ENCODE assay signal across 7 mouse cellular contexts in genomic region chr17:3558356-3558870, GRCm38 (mm10). TPM values are rescaled to one million over a fixed set of nuclear protein-coding genes. Genes with fewer than 3 reads are reported as not detected.
DNase-seq lines count a peak whose midpoint lies in the region; ATAC-seq and TF ChIP-seq lines count a peak whose summit lies in the region.

No protein-coding gene starts in this region.

- H3K27me3 ChIP-seq in E14TG2a.4 (ENCODE audit: insufficient read depth, low read length), result no peaks in the 10 kb centered on the region
- no peaks in the 10 kb centered on the region for H3K27me3 ChIP-seq in heart, embryonic 13.5 days (replicated peaks)
- no peaks in the 10 kb centered on the region for H3K27me3 ChIP-seq in limb, embryonic 15.5 days
- H3K27me3 ChIP-seq in myocyte (ENCODE audit: control insufficient read depth, insufficient read depth, insufficient read length), result no peaks in the 10 kb centered on the region

- H3K4me2 ChIP-seq in heart, embryonic 13.5 days, result peak overlapping the region; percentile 72
- peak overlapping the region; percentile 48 for H3K4me2 ChIP-seq in limb, embryonic 15.5 days
- peak overlapping the region; percentile 92 for H3K4me2 ChIP-seq in myocyte (ENCODE audit: low read depth)

- H3K9ac ChIP-seq in heart, embryonic 13.5 days, result peak overlapping the region; percentile 75
- H3K9ac ChIP-seq in limb, embryonic 15.5 days, result no peak overlapping the region

- no peak for TF ChIP-seq POLR2A in myocyte (IDR thresholded peaks at IDR 0.05; ENCODE audit: insufficient read length, low read depth)

- no peak for TF ChIP-seq CTCF in E14TG2a.4 (conservative IDR thresholded peaks at IDR 0.05; ENCODE audit: low read length)

- peak overlapping the region; percentile 84 for H3K27ac ChIP-seq in heart, embryonic 13.5 days (replicated peaks)
- peak overlapping the region; percentile 93 for H3K27ac ChIP-seq in limb, embryonic 15.5 days

- no peak overlapping the region for H3ac ChIP-seq in myocyte (ENCODE audit: control insufficient read depth, insufficient read length)

- H3K4me3 ChIP-seq in E14TG2a.4 (replicated peaks; ENCODE audit: low read length), result peak overlapping the region; percentile 86
- peak overlapping the region; percentile 67 for H3K4me3 ChIP-seq in heart, embryonic 13.5 days
- H3K4me3 ChIP-seq in limb, embryonic 15.5 days, result peak overlapping the region; percentile 75
- H3K4me3 ChIP-seq in myocyte, result peak overlapping the region; percentile 73

- no peaks in the 10 kb centered on the region for H3K9me3 ChIP-seq in E14TG2a.4 (ENCODE audit: low read length)
- no peaks in the 10 kb centered on the region for H3K9me3 ChIP-seq in heart, embryonic 13.5 days
- no peaks in the 10 kb centered on the region for H3K9me3 ChIP-seq in limb, embryonic 15.5 days

- peaks cover 15% of the 10 kb centered on the region for H3K36me3 ChIP-seq in E14TG2a.4 (ENCODE audit: insufficient read depth, low read length)
- peaks cover 7% of the 10 kb centered on the region for H3K36me3 ChIP-seq in heart, embryonic 13.5 days
- H3K36me3 ChIP-seq in limb, embryonic 15.5 days, result 0 out of 2 replicates have a peak, but pooled peaks cover 1% of the 10 kb centered on the region
- no peaks in the 10 kb centered on the region for H3K36me3 ChIP-seq in myocyte (ENCODE audit: control insufficient read depth, insufficient read depth)

- peaks cover 28% of the 10 kb centered on the region for H3K4me1 ChIP-seq in E14TG2a.4 (replicated peaks; ENCODE audit: low read depth, low read length)
- peaks cover 22% of the 10 kb centered on the region for H3K4me1 ChIP-seq in heart, embryonic 13.5 days
- H3K4me1 ChIP-seq in limb, embryonic 15.5 days, result peaks cover 7% of the 10 kb centered on the region

- no peak for ATAC-seq in heart, embryonic 13.5 days (ENCODE audit: extremely low read depth, insufficient number of reproducible peaks, low FRiP score, low TSS enrichment)
- no peak for ATAC-seq in limb, embryonic 15.5 days (ENCODE audit: insufficient number of reproducible peaks, low FRiP score, low TSS enrichment, low read depth)

- H3K79me2 ChIP-seq in myocyte (ENCODE audit: control insufficient read depth, insufficient read depth), result no peaks in the 10 kb centered on the region

- WGBS in heart, embryonic 13.5 days, result 74% methylated on average over 9 of the region's 9 CpGs
- 53% methylated on average over 9 of the region's 9 CpGs for WGBS in limb, embryonic 15.5 days

- DNase-seq in Muller cell, postnatal 12 days (ENCODE audit: inconsistent ontology term), result peak; percentile 1
- DNase-seq in spleen, postnatal 10 days (ENCODE audit: low spot score in 2 of 2), result no peak
- no peak for DNase-seq in cerebellum, adult 11 months

TF ChIP-seq in myocyte, 11 proteins besides CTCF, POLR2A, EP300 and RAD21:
- no peak for TF ChIP-seq MYOD1 (IDR thresholded peaks at IDR 0.05; ENCODE audit: control insufficient read depth in 1 of 3, insufficient read length in 2 of 3, low read depth in 2 of 3)
- TF ChIP-seq TCF12 (IDR thresholded peaks at IDR 0.05; ENCODE audit: insufficient read depth, poor library complexity, severe bottlenecking), result no peak
- TF ChIP-seq USF1 (IDR thresholded peaks at IDR 0.05; ENCODE audit: low read depth), result no peak
- TF ChIP-seq MYOG (IDR thresholded peaks at IDR 0.05; ENCODE audit: control insufficient read depth in 1 of 3, insufficient read depth in 1 of 3, insufficient read length in 2 of 3, low read depth in 2 of 3), result no peak
- no peak for TF ChIP-seq SRF (IDR thresholded peaks at IDR 0.05; ENCODE audit: control insufficient read depth, insufficient read length, low read depth)
- TF ChIP-seq TCF3 (IDR thresholded peaks at IDR 0.05; ENCODE audit: insufficient read length, low read depth), result no peak
- no peak for TF ChIP-seq POLR2AphosphoS2 (IDR thresholded peaks at IDR 0.05; ENCODE audit: insufficient read length, low read depth)
- no peak for TF ChIP-seq E2F4 (IDR thresholded peaks at IDR 0.05; ENCODE audit: insufficient read depth)
- no peak for TF ChIP-seq MAX (IDR thresholded peaks at IDR 0.05; ENCODE audit: low read depth)
- TF ChIP-seq REST (IDR thresholded peaks at IDR 0.05; ENCODE audit: insufficient read depth, insufficient read length), result no peak
- TF ChIP-seq CEBPB (IDR thresholded peaks at IDR 0.05; ENCODE audit: insufficient read depth, poor library complexity, severe bottlenecking), result no peak

RNA-seq across cellular contexts. Expression of gene Tfb1m, which starts 0.8 kb away (rescaled TPM):
- polyA plus RNA-seq in heart, embryonic 13.5 days (2015; fragmentation: Nextera tagmentation; extraction: Ambion mirVana), result 16.2 and 17.5 TPM in 2 replicates
- 14.4 and 14.8 TPM in 2 replicates for polyA plus RNA-seq in limb, embryonic 15.5 days (2015; fragmentation: Nextera tagmentation; extraction: Ambion mirVana)
- polyA plus RNA-seq in myocyte (2012; fragmentation: generic; extraction: Trizol), result 9.3 TPM

RNA-seq across cellular contexts. Expression of gene Cldn20, which starts 26.1 kb away (rescaled TPM):
- polyA plus RNA-seq in heart, embryonic 13.5 days (2015; fragmentation: Nextera tagmentation; extraction: Ambion mirVana), result not detected in 2 replicates
- polyA plus RNA-seq in limb, embryonic 15.5 days (2015; fragmentation: Nextera tagmentation; extraction: Ambion mirVana), result 0.29 and 0.32 TPM in 2 replicates
- polyA plus RNA-seq in myocyte (2012; fragmentation: generic; extraction: Trizol), result 0.19 TPM
